Mouse (Mus musculus): ENCODE results near the gene Ubac2. TPM values are rescaled to one million over a fixed set of nuclear protein-coding genes. Genes with fewer than 3 reads are reported as not detected.
"Not testable (repeated sequence)": the region's sequence is repeated elsewhere in the genome, so short reads cannot be mapped to it uniquely, and the experiment has no call there.

Ubac2 gene
- polyA plus RNA-seq, 1 experiment, result 102 TPM

DNA sequence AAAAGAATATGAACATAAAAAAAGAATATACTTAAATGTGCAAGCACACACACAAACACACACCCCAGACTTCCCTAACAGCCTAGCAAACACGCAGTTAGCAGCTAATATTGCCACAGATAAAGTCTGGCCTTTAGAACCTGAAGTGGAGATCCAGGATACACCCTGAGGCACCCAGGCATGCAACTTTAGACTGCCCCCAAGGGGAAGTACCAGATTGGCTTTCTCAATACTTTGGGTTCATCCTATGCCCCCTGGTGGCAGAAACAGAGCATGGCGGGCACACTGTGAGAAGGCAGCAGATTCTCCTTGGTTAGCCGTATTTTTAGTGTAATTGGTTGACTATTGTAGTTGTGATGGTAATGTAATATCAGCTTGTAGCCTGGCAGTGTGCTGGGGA lies 182.2 kb downstream of the Ubac2 start:
- peaks cover 60% of the 10 kb centered on the region for H3K4me1 ChIP-seq (replicated peaks; ENCODE audit: control insufficient read depth, insufficient read depth, low read length)
- TF ChIP-seq CTCF (IDR thresholded peaks at IDR 0.05; ENCODE audit: borderline replicate concordance, control insufficient read depth, extremely low read depth, insufficient read depth, low read length, poor library complexity) (no peak), POLR2A (IDR thresholded peaks at IDR 0.05; ENCODE audit: control insufficient read depth, extremely low read depth, insufficient read depth, low read length, poor library complexity) (no peak)
- DNase-seq, result peak; percentile 88

GRCm38 (mm10) chr14:122061376-122061775 lies 183.0 kb downstream of the Ubac2 start:
- no peak for TF ChIP-seq POLR2A (IDR thresholded peaks at IDR 0.05; ENCODE audit: control insufficient read depth, extremely low read depth, insufficient read depth, low read length, poor library complexity)
- no peaks in the 10 kb centered on the region for H3K27me3 ChIP-seq (ENCODE audit: control insufficient read depth, insufficient read depth, low read length)
- H3K36me3 ChIP-seq (ENCODE audit: control insufficient read depth, insufficient read depth, low read length), result no peaks in the 10 kb centered on the region
- WGBS, result 97% methylated on average over 6 of the region's 6 CpGs
- H3K4me3 ChIP-seq (ENCODE audit: control insufficient read depth, insufficient read depth, low read length), result no peak overlapping the region
- no peak for DNase-seq
- H3K4me1 ChIP-seq (replicated peaks; ENCODE audit: control insufficient read depth, insufficient read depth, low read length), result peaks cover 64% of the 10 kb centered on the region
- H3K27ac ChIP-seq (ENCODE audit: control insufficient read depth, insufficient read depth, low read length), result no peak overlapping the region

More for the DNA sequence above, 182.2 kb downstream of the Ubac2 start:
- Histone ChIP-seq H3K4me3 (ENCODE audit: control insufficient read depth, insufficient read depth, low read length) (no peak overlapping the region), H3K36me3 (ENCODE audit: control insufficient read depth, insufficient read depth, low read length) (no peaks in the 10 kb centered on the region), H3K27me3 (ENCODE audit: control insufficient read depth, insufficient read depth, low read length) (no peaks in the 10 kb centered on the region), H3K27ac (ENCODE audit: control insufficient read depth, insufficient read depth, low read length) (no peak overlapping the region)
- 2% methylated on average over 3 of the region's 3 CpGs for WGBS

- H3K27ac ChIP-seq (ENCODE audit: control insufficient read depth, insufficient read depth, low read length), result peak overlapping the region; percentile 72
Measured at GRCm38 (mm10) chr14:122062411-122063090, 184.1 kb downstream of the Ubac2 start.

DNA sequence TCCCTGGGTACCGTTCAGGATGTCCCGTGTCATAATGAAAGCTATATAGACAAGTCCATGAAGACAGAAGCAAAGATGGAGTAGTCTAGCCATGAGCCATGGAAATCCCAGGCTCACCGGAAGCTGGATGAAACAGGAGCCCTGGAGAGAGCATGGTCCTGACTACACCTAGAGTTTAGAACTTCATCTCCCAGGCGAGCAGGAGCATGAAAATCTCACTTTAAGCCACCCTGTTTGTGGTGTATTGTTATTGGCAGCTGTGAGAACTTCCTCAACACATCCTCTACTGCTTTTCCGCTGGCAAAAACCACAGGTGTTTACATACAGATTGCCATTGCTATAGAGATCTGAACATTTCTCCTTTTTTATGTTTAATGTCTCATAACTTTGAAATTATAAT lies 185.2 kb downstream of the Ubac2 start:
- 12% methylated on average over 5 of the region's 5 CpGs for WGBS
- Histone ChIP-seq H3K27me3 (ENCODE audit: control insufficient read depth, insufficient read depth, low read length) (no peaks in the 10 kb centered on the region), H3K27ac (ENCODE audit: control insufficient read depth, insufficient read depth, low read length) (peak overlapping the region; percentile 93), H3K4me1 (replicated peaks; ENCODE audit: control insufficient read depth, insufficient read depth, low read length) (peaks cover 60% of the 10 kb centered on the region), H3K36me3 (ENCODE audit: control insufficient read depth, insufficient read depth, low read length) (no peaks in the 10 kb centered on the region), H3K4me3 (ENCODE audit: control insufficient read depth, insufficient read depth, low read length) (no peak overlapping the region)
- TF ChIP-seq CTCF (IDR thresholded peaks at IDR 0.05; ENCODE audit: borderline replicate concordance, control insufficient read depth, extremely low read depth, insufficient read depth, low read length, poor library complexity) (no peak), POLR2A (IDR thresholded peaks at IDR 0.05; ENCODE audit: control insufficient read depth, extremely low read depth, insufficient read depth, low read length, poor library complexity) (no peak)
- DNase-seq, result no peak

More at GRCm38 (mm10) chr14:122062411-122063090, 184.1 kb downstream of the Ubac2 start:
- DNase-seq, result no peak
- no peaks in the 10 kb centered on the region for H3K36me3 ChIP-seq (ENCODE audit: control insufficient read depth, insufficient read depth, low read length)
- H3K4me3 ChIP-seq (ENCODE audit: control insufficient read depth, insufficient read depth, low read length), result no peak overlapping the region
- peaks cover 65% of the 10 kb centered on the region for H3K4me1 ChIP-seq (replicated peaks; ENCODE audit: control insufficient read depth, insufficient read depth, low read length)
- H3K27me3 ChIP-seq (ENCODE audit: control insufficient read depth, insufficient read depth, low read length), result no peaks in the 10 kb centered on the region
- 85% methylated on average over 10 of the region's 10 CpGs for WGBS
- no peak for TF ChIP-seq POLR2A (IDR thresholded peaks at IDR 0.05; ENCODE audit: control insufficient read depth, extremely low read depth, insufficient read depth, low read length, poor library complexity)
- TF ChIP-seq CTCF (IDR thresholded peaks at IDR 0.05; ENCODE audit: borderline replicate concordance, control insufficient read depth, extremely low read depth, insufficient read depth, low read length, poor library complexity), result no peak

DNA sequence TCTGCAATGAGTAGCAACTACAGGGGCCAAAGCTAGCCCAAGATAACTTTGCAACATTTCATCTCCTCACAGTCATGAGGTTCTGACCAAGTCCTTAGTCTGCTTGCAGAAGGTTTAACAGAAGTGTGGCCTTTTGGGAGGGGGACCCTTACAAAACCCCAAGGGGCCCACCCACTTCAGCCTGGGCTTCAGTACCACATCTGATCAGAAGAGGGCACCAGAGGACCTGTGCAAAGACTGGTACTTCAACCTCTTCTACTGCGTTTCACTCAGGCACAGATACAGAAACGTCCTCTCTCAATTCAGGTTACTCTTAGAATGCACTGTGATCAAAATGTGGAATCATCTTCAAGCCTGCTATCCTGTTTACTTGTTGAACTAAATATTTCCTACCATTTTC lies 186.1 kb downstream of the Ubac2 start:
- H3K4me1 ChIP-seq (replicated peaks; ENCODE audit: control insufficient read depth, insufficient read depth, low read length), result peaks cover 53% of the 10 kb centered on the region
- TF ChIP-seq POLR2A (IDR thresholded peaks at IDR 0.05; ENCODE audit: control insufficient read depth, extremely low read depth, insufficient read depth, low read length, poor library complexity) (no peak), CTCF (IDR thresholded peaks at IDR 0.05; ENCODE audit: borderline replicate concordance, control insufficient read depth, extremely low read depth, insufficient read depth, low read length, poor library complexity) (peak; percentile 72; the same call in 1 of the 2 replicates)

DNA sequence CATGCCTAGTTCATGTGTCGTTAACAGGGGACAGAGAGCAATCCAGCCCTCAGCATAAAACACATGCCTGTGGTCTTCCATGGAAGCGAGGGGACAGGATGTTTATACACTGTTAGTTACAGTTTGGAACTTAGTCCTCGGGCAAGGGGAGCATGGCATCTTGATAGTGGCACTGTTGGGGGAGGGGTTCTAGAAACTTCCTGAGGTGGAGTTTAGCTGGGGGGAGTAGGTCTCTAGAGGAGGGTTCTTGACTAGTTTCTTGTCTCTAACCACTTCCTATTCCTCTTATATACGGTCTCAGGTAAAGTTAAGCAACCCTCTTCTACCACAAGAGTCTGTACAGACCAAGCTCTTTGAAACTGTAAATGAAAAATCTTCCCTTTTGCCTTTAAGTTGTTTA lies 187.8 kb downstream of the Ubac2 start:
- Histone ChIP-seq H3K36me3 (ENCODE audit: control insufficient read depth, insufficient read depth, low read length) (no peaks in the 10 kb centered on the region), H3K27ac (ENCODE audit: control insufficient read depth, insufficient read depth, low read length) (peak overlapping the region; percentile 92), H3K27me3 (ENCODE audit: control insufficient read depth, insufficient read depth, low read length) (no peaks in the 10 kb centered on the region), H3K4me1 (replicated peaks; ENCODE audit: control insufficient read depth, insufficient read depth, low read length) (peaks cover 54% of the 10 kb centered on the region), H3K4me3 (ENCODE audit: control insufficient read depth, insufficient read depth, low read length) (no peak overlapping the region)
- peak; percentile 68 for DNase-seq
- WGBS, result 15% methylated on average over 4 of the region's 4 CpGs
- no peak for TF ChIP-seq POLR2A (IDR thresholded peaks at IDR 0.05; ENCODE audit: control insufficient read depth, extremely low read depth, insufficient read depth, low read length, poor library complexity)
- no peak for TF ChIP-seq CTCF (IDR thresholded peaks at IDR 0.05; ENCODE audit: borderline replicate concordance, control insufficient read depth, extremely low read depth, insufficient read depth, low read length, poor library complexity)

More for the DNA sequence above, 186.1 kb downstream of the Ubac2 start:
- Histone ChIP-seq H3K27me3 (ENCODE audit: control insufficient read depth, insufficient read depth, low read length) (no peaks in the 10 kb centered on the region), H3K4me3 (ENCODE audit: control insufficient read depth, insufficient read depth, low read length) (no peak overlapping the region), H3K27ac (ENCODE audit: control insufficient read depth, insufficient read depth, low read length) (peak overlapping the region; percentile 73), H3K36me3 (ENCODE audit: control insufficient read depth, insufficient read depth, low read length) (no peaks in the 10 kb centered on the region)
- WGBS, result 3% methylated on average over 2 of the region's 2 CpGs
- DNase-seq, result peak; percentile 87

DNA sequence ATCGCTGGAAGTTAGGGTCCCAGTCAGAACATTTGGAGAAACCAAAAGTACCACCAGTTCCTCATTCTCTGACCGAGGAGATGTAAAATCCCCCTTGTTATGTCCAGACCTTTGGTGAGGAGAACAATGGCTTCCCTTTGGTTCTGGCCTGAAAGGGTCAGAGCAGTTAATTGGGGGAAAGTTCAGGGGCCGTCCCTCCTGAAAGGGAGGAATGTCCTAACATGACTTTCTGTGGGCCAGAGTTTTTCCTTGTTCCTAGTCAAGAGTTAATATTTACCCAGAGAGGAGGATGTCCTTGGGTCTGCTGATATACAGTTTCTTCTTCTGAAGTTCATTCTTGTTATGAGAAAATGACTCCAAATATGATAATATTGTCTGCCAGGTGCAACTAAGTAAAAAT lies 189.6 kb downstream of the Ubac2 start:
- not testable (repeated sequence) for DNase-seq; H3K27me3 ChIP-seq (ENCODE audit: control insufficient read depth, insufficient read depth, low read length); H3K4me3 ChIP-seq (ENCODE audit: control insufficient read depth, insufficient read depth, low read length); H3K36me3 ChIP-seq (ENCODE audit: control insufficient read depth, insufficient read depth, low read length); H3K27ac ChIP-seq (ENCODE audit: control insufficient read depth, insufficient read depth, low read length)
- peaks cover 46% of the 10 kb centered on the region for H3K4me1 ChIP-seq (replicated peaks; ENCODE audit: control insufficient read depth, insufficient read depth, low read length)
- WGBS, result 43% methylated on average over 3 of the region's 3 CpGs

All from thymus, adult 2 months (tissue).